Mouse (Mus musculus): ENCODE data around the gene Sirpa.

The Sirpa gene

GRCm38 (mm10) chr2:129584905-129585304 lies 7.7 kb upstream of the Sirpa start:
- no peak for DNase-seq

- DNase-seq: peak; percentile 30 to 35
Observed at GRCm38 (mm10) chr2:129585904-129586514, 6.6 kb upstream of the Sirpa start.

- no peak for DNase-seq
Observed at GRCm38 (mm10) chr2:129587241-129587640, 5.4 kb upstream of the Sirpa start.

GRCm38 (mm10) chr2:129587825-129588251 lies 4.8 kb upstream of the Sirpa start:
- no peak for DNase-seq

DNA sequence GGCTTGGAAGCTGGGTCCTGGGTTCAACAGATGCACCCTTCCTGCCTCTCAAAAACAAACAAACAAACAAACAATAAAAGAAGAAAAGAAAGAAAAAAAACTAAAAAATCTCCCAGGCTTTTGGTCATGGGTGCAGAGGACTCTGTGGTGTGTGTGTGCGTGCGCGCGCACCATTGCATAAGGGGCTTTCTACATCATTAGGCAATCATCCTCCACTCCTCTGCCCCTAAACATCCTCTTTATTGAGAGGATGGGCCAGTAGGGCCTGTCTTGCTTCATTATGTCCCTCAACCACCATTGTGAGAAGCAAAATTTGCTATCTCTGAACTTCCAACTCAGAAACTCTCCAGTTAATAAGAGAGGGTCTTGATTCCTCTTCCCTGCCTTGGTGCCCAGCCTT lies 738 bp upstream of the Sirpa start:
- no peak for DNase-seq

- DNase-seq: peak; percentile 29 to 43
Observed at GRCm38 (mm10) chr2:129593141-129593875, 673 bp downstream of the Sirpa start.

DNA sequence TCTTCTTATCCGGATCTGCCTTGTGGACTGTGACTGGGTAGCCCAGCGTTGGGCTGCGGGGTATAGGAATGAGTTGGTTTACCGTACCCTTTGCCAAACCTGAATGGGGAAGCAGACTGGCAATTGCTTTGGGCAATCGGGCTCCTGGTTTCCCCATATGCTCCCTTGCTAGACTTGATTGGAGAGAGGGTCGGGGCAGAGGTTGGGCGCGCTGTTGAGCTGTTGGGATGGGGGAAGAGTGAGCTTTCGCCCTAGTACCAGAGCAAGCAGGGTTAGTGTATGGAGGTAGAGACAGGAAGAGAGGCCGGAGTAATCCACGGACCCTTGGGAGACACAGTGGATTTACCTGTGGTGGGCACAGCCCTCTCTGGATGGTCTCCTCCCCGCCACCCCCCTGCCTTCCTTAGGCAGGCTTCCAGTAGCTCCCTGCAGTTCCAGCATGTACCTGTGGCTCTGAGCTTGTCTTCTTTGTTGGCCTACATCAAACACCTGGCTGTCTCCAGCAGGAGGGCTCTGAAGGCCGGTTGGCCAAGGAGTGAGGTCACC lies 1.3 kb downstream of the Sirpa start:
- peak; percentile 20 to 23 for DNase-seq

DNA sequence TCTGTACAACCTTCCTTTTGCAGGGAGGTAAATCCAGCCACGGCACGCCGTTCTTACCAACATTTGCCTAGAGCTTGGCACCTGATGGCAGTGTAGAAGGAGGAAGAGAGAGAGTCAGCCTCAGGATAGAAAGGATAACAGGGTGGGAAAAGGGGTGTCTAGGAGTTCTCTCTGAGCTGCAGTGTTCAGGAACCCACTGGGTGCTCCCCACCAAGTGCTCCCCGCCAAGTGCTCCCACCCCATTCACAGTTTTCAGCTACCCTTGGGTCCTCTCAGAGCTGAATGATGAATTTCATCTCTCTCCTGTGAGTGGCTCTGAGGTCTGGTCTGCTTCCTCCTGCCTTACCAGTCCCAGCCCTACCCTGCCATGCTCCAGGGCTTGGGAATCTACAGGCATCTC lies 1.9 kb downstream of the Sirpa start:
- no peak for DNase-seq

- no peak for DNase-seq
Observed at GRCm38 (mm10) chr2:129595206-129595605, 2.6 kb downstream of the Sirpa start.

DNA sequence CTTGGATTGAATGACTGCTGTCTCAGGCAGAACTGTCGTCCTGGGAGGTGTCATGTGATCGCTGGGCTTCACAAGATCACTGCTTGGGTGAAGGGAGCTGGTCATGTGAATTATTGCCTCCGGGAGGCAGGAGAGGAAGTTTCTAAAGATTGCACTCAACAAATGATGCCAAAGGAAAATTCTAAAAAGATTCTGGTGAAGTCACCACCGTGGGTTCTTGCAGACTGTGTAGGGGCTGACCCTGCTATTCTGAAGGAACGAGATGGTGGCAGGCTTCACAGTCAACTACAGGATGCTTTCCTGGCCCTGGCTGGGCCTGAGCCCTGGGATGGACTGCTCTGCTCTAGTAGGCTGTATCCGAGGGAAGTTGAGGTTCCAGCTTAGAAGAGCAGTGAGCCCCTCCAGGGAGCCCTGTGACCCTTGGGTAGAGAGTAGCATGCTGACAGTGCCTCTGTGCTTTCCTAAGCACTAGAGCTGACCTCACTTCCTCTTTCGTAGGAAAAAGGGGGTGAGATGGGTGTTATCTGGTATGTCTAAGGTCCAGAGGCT lies 3.1 kb downstream of the Sirpa start:
- DNase-seq: peak; percentile 57

GRCm38 (mm10) chr2:129596555-129597172 lies 4.0 kb downstream of the Sirpa start:
- no peak for DNase-seq

- DNase-seq: no peak
Observed at GRCm38 (mm10) chr2:129597581-129597980, 4.9 kb downstream of the Sirpa start.

- DNase-seq: no peak
Observed at GRCm38 (mm10) chr2:129598094-129598493, 5.5 kb downstream of the Sirpa start.

- no peak for DNase-seq
Observed at GRCm38 (mm10) chr2:129599231-129600084, 6.8 kb downstream of the Sirpa start.

- DNase-seq: no peak
Observed at GRCm38 (mm10) chr2:129601059-129601650, 8.5 kb downstream of the Sirpa start.

DNA sequence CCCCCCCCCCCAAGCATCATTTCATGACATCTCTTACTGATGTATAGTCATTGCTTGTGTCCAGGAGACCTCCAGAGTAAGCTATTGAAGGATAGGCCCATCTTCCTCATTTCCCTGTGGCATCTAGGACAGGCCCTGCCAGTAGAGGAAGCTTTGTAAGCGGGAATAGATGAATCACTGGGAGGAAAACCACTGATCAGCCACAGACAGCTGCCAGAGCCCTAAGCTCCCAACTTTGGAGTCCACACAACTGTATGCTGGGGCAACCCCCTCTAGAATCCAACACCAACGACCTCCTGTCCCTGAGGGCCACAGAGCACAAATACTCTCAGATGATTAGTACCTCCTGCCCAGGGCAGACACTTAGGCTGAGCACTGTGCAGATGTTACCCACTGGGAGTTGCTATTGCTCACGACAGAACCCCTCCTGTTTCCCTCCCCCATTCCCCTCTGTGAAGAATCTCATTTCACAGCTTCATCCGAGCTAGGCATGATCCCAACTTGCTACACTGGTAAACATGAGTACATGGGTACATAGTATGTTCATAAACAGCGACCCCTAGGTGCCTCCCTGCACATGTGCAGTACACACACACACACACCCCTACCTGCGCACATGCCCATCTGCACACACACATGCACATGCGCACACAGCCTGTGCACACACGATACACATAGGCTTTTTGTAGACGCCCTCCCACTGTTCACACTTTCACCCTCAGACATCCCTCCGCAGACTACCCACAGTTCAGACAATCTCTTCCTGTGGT lies 9.4 kb downstream of the Sirpa start:
- no peak for DNase-seq

DNA sequence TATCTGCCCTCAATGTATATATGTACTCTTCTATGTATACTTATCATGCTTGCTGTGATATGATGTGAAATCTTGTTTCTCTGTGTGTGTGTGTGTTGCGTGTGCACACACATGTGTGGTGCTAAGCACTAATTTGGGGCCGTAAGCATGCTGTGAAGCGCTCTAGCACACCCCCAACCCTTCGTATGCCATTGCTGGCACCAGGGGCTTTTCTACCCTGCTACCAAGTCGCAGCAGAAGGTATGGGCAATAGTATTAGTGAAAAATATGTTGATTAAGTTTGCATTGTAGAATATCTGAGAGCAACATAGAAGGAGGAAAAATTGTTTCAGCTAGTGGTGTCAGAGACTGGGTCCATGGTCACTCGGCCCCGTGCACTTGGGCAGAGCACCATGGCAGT lies 10.2 kb downstream of the Sirpa start:
- no peak for DNase-seq

DNA sequence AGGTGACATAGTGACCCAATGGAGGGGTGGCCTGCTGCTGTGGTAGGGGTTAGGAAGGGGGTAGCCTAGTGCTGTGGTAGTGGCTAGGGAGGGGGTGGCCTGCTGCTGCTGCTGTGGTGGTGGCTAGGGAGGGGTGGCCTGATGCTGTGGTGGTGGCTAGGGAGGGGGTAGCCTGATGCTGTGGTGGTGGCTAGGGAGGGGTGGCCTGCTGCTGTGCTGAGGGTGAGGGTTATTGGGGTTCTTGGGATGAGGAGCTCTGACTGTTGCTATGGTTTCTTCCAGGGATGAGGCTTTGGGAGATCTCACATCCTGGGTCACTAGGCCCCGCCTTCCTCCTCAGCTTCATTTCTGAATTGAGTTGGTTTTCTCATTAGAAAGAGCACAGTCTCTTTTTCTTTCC lies 10.9 kb downstream of the Sirpa start:
- no peak for DNase-seq

- no peak for DNase-seq
Observed at GRCm38 (mm10) chr2:129604032-129604431, 11.4 kb downstream of the Sirpa start.

DNA sequence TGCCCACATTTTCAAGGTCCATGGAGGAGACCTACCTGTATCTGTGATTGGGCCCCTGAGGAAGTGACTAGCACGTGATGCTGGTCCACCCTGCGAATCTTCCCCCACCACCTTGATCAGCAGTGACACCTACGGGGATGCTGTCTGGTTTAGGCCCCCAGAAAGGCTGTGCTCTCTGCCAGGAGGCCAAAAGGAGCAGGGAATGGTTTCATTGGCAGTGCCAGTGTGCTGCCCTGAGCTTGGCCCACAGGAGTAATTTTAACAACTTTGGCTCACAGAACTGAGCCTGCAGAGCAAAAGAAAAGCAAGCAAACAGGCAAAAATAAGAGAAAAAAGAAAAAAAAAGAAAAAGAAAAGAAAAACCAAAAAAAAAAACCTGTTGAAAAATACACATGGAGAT lies 13.2 kb downstream of the Sirpa start:
- DNase-seq: no peak

GRCm38 (mm10) chr2:129606269-129606668 lies 13.6 kb downstream of the Sirpa start:
- no peak for DNase-seq
